Mouse (Mus musculus) midbrain, embryonic 13.5 days (tissue): ENCODE measurements around the gene Cdkal1. TPM values are rescaled to one million over a fixed set of nuclear protein-coding genes. Genes with fewer than 3 reads are reported as not detected.
A peak's percentile ranks its signal among the peaks of the same experiment; 100 is the strongest.

ENCODE experiments used
- ATAC-seq: fragments of 200-750 bp; cut with Nextera tagmentation; 2 replicates; pipeline ENCODE4 v1.8.0; 2017; ENCODE audit warnings: mild to moderate bottlenecking, moderate TSS enrichment, moderate library complexity
- H3K27ac ChIP-seq: fragments of 300-500 bp; sonication (generic); 2 replicates; pipeline ENCODE4 v1.5.1; 2015; ENCODE audit warnings: inconsistent platforms, mild to moderate bottlenecking, moderate library complexity
- H3K27me3 ChIP-seq: fragments of 300-500 bp; sonication (generic); 2 replicates; pipeline ENCODE4 v1.6.1; 2015; ENCODE audit warnings: mild to moderate bottlenecking, inconsistent platforms
- H3K36me3 ChIP-seq: fragments of 300-500 bp; sonication (generic); 2 replicates; pipeline ENCODE4 v1.6.1; 2015; ENCODE audit warnings: mild to moderate bottlenecking, inconsistent platforms
- H3K4me1 ChIP-seq: fragments of 300-500 bp; sonication (generic); replicated peaks from 2 replicates; pipeline ENCODE4 v1.6.1; 2015; ENCODE audit warnings: inconsistent platforms
- H3K4me2 ChIP-seq: fragments of 300-500 bp; sonication (generic); replicated peaks from 2 replicates; pipeline ENCODE4 v1.6.1; 2015; ENCODE audit warnings: moderate library complexity, mild to moderate bottlenecking, inconsistent platforms
- H3K4me3 ChIP-seq: fragments of 300-500 bp; sonication (generic); replicated peaks from 2 replicates; pipeline ENCODE4 v1.5.1; 2015; ENCODE audit warnings: mild to moderate bottlenecking, inconsistent platforms
- H3K9ac ChIP-seq: fragments of 300-500 bp; sonication (generic); replicated peaks from 2 replicates; pipeline ENCODE4 v1.6.1; 2015; ENCODE audit warnings: mild to moderate bottlenecking, inconsistent platforms
- H3K9me3 ChIP-seq: fragments of 300-500 bp; sonication (generic); 2 replicates; pipeline ENCODE4 v1.6.1; 2016; ENCODE audit warnings: mild to moderate bottlenecking, inconsistent platforms
- WGBS: fragments of 180-500 bp; shearing (Covaris S2); methylation state at CpG from one replicate; pipeline ENCODE4 v1.1.7; 2015; 5-methylcytosine and 5-hydroxymethylcytosine counted together
- polyA plus RNA-seq: library from polyadenylated mRNA; unstranded; fragments of >200 nt; fragmentation: Nextera tagmentation; extraction: Ambion mirVana; gene quantifications from 2 replicates; pipeline ENCODE4 v1.2.1, GENCODE M21; 2015

The Cdkal1 gene
- polyA plus RNA-seq, 1 experiment from 2014 or later: 21.8 TPM

DNA sequence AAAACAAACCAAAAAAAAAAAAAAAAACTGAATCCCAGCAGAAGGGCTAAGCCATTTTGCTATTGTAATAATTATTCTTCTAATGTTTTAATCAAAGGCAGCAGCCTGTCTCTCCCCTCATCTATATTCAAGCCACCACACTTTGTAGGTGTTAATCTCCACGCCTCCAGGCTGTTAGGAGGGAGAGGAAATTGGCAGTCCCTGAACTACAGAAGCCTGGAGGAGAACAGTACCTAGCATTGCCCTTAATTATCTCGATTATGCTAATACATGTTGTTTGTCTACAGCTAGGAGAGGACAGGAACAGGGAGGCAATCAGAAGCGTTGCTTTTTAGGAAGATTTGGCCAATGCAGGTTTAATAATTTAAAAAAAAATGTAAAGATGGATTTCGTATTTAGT is 659.8 kb downstream of the Cdkal1 start:
- 32% methylated on average over 4 of the region's 4 CpGs for WGBS
- no peak overlapping the region for H3K9ac ChIP-seq
- no peaks in the 10 kb centered on the region for H3K27me3 ChIP-seq
- H3K27ac ChIP-seq: peak overlapping the region; percentile 86
- peaks cover 38% of the 10 kb centered on the region for H3K4me1 ChIP-seq
- peak; percentile 79 for ATAC-seq
- no peaks in the 10 kb centered on the region for H3K9me3 ChIP-seq
- H3K4me3 ChIP-seq: no peak overlapping the region
- H3K36me3 ChIP-seq: no peaks in the 10 kb centered on the region
- H3K4me2 ChIP-seq: no peak overlapping the region

GRCm38 (mm10) chr13:29194946-29195345 is 660.5 kb downstream of the Cdkal1 start:
- H3K27ac ChIP-seq: peak overlapping the region; percentile 86
- peak; percentile 44; the same call in 1 of the 2 replicates for ATAC-seq
- H3K4me2 ChIP-seq: peak overlapping the region; percentile 22
- 44% methylated on average over 4 of the region's 4 CpGs for WGBS
- no peak overlapping the region for H3K9ac ChIP-seq
- H3K4me3 ChIP-seq: 0 out of 2 replicates have a peak overlapping the region, but pooled peaks have one; percentile 1
- H3K36me3 ChIP-seq: no peaks in the 10 kb centered on the region
- H3K4me1 ChIP-seq: peaks cover 35% of the 10 kb centered on the region
- no peaks in the 10 kb centered on the region for H3K27me3 ChIP-seq
- no peaks in the 10 kb centered on the region for H3K9me3 ChIP-seq

GRCm38 (mm10) chr13:29192697-29193096 is 662.8 kb downstream of the Cdkal1 start:
- H3K9me3 ChIP-seq: no peaks in the 10 kb centered on the region
- H3K27ac ChIP-seq: no peak overlapping the region
- 93% methylated on average over 3 of the region's 3 CpGs for WGBS
- no peak overlapping the region for H3K9ac ChIP-seq
- H3K36me3 ChIP-seq: no peaks in the 10 kb centered on the region
- no peak overlapping the region for H3K4me3 ChIP-seq
- H3K27me3 ChIP-seq: no peaks in the 10 kb centered on the region
- ATAC-seq: no peak
- H3K4me2 ChIP-seq: no peak overlapping the region
- peaks cover 35% of the 10 kb centered on the region for H3K4me1 ChIP-seq

DNA sequence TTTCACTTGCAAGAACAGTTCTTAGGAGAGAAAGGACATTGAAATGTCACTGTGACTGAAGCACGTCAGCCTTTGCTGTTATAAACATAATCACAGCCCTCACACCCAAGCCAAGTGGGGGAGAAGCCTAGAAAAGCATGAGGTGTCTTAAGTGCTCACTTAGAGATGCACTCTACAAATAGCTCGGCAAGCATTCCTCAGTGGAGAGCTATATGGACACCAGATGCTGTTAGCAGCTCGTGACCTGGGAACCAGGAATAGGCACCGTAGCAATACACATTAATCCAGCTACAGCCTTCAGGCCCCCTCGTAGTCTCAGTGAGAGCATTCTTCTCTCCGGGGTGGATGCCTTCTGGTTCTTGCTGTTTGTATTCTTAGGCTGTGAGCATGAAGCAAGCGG is 664.9 kb downstream of the Cdkal1 start:
- Histone ChIP-seq H3K9ac (no peak overlapping the region), H3K27me3 (no peaks in the 10 kb centered on the region), H3K4me3 (no peak overlapping the region), H3K27ac (no peak overlapping the region), H3K36me3 (no peaks in the 10 kb centered on the region), H3K9me3 (no peaks in the 10 kb centered on the region), H3K4me2 (no peak overlapping the region), H3K4me1 (peaks cover 18% of the 10 kb centered on the region)
- WGBS: 85% methylated on average over 7 of the region's 7 CpGs
- ATAC-seq: no peak

- Histone ChIP-seq H3K27ac (no peak overlapping the region), H3K9me3 (no peaks in the 10 kb centered on the region), H3K36me3 (no peaks in the 10 kb centered on the region), H3K9ac (no peak overlapping the region), H3K4me2 (no peak overlapping the region), H3K4me3 (no peak overlapping the region), H3K4me1 (no peaks in the 10 kb centered on the region), H3K27me3 (no peaks in the 10 kb centered on the region)
- no peak for ATAC-seq
- 99% methylated on average over 5 of the region's 5 CpGs for WGBS
Measured at GRCm38 (mm10) chr13:29186748-29187147, 668.7 kb downstream of the Cdkal1 start.

DNA sequence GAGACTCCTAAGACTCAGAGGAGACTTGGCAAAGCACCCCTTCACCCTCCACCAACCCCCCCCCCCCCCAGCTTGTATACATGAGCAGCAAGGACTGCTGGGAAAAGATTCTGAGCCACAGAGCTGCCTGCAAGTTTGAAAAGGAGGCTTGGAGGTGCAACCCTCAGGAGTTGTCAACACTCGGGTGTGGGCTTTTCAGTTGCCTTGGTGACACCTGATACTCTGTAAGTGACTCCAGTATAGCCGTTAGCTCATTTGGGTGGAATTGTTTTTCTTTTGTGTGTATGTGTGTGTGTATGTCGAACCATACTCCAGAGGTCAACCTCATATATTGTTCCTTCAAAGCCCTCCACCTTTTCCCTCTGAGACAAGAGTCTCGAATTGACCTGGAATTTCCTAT is 669.9 kb downstream of the Cdkal1 start:
- no peak for ATAC-seq
- H3K27me3 ChIP-seq: no peaks in the 10 kb centered on the region
- no peak overlapping the region for H3K9ac ChIP-seq
- no peaks in the 10 kb centered on the region for H3K36me3 ChIP-seq
- 77% methylated on average over 4 of the region's 4 CpGs for WGBS
- H3K4me2 ChIP-seq: no peak overlapping the region
- H3K4me3 ChIP-seq: no peak overlapping the region
- H3K4me1 ChIP-seq: no peaks in the 10 kb centered on the region
- H3K27ac ChIP-seq: no peak overlapping the region
- no peaks in the 10 kb centered on the region for H3K9me3 ChIP-seq

GRCm38 (mm10) chr13:29184545-29184944 is 670.9 kb downstream of the Cdkal1 start:
- H3K4me3 ChIP-seq: no peak overlapping the region
- H3K4me1 ChIP-seq: no peaks in the 10 kb centered on the region
- no peak overlapping the region for H3K27ac ChIP-seq
- no peaks in the 10 kb centered on the region for H3K36me3 ChIP-seq
- 81% methylated on average over 2 of the region's 2 CpGs for WGBS
- no peak for ATAC-seq
- H3K9ac ChIP-seq: no peak overlapping the region
- H3K9me3 ChIP-seq: no peaks in the 10 kb centered on the region
- H3K4me2 ChIP-seq: no peak overlapping the region
- no peaks in the 10 kb centered on the region for H3K27me3 ChIP-seq

DNA sequence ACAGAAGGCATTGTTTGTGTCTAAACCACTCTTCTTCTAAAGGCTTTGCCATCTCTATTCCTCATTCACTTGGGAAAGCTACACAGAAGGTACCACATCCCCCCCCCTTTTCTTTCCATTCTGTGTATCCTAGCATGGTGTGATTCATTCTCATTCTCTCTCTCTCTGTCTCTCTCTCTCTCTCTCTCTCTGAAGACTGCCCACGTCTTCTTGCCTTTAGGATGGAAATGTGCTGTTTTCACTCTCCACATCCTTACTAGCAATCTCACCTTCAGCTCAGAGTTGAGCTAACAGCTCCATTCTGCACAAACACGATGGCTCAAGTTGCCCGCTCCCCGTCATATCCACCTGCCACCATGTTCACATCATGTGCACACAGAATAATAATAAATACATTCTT is 675.6 kb downstream of the Cdkal1 start:
- no peak overlapping the region for H3K4me3 ChIP-seq
- H3K4me2 ChIP-seq: no peak overlapping the region
- no peak for ATAC-seq
- WGBS: 91% methylated on average over 4 of the region's 4 CpGs
- no peaks in the 10 kb centered on the region for H3K9me3 ChIP-seq
- H3K27ac ChIP-seq: no peak overlapping the region
- peaks cover 9% of the 10 kb centered on the region; the same call in 1 of the 2 replicates for H3K4me1 ChIP-seq
- no peaks in the 10 kb centered on the region for H3K27me3 ChIP-seq
- no peak overlapping the region for H3K9ac ChIP-seq
- no peaks in the 10 kb centered on the region for H3K36me3 ChIP-seq

DNA sequence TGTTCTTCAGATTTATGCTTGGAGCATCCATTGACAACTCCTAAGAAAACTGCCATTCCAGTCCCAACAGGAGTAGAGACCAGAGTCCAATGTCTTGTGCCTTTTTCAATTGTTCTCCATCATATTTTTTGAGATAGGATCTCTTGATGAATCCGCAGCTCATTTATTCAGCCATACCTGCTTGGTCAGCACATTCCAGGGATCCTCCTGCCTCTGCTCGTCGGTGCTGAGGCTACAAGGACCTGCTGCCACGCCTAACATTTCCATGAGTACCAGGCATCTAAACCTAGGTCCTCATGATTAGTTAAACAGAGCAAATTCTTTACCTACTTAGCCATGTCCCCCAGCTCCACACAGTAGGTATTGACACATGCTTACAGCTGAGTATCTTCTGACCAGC is 676.2 kb downstream of the Cdkal1 start:
- Histone ChIP-seq H3K36me3 (no peaks in the 10 kb centered on the region), H3K4me2 (no peak overlapping the region), H3K27ac (no peak overlapping the region), H3K4me3 (no peak overlapping the region), H3K27me3 (no peaks in the 10 kb centered on the region), H3K4me1 (peaks cover 9% of the 10 kb centered on the region; the same call in 1 of the 2 replicates), H3K9ac (no peak overlapping the region), H3K9me3 (no peaks in the 10 kb centered on the region)
- no peak for ATAC-seq
- WGBS: 91% methylated on average over 4 of the region's 4 CpGs

DNA sequence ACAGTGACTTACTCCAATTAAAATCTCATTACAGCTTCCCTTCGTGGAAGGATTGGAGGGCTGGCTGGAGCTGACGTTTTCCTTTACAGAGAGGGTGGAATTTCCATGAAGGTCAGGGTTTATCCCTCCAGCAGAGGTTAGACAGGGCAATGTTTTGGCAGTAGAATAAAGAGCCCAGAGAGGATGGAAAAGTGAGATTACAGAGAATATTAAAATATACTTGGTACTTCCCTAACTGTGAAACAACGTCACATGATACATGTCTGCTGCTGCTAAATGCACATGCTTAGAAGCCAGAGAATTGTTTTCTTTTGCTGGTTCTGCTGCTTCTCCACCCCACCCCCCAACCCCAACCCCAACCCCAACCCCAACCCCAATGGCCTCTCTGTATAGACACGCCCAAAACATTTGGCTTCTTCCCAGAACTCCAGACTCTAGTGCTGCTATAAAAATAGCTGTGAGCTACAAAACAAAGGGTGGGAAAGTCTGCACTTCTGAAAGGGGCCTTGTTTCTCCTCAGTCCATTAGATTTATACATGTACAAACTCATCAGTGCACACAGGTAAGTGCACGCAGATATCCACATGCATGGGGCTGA is 677.5 kb downstream of the Cdkal1 start:
- Histone ChIP-seq H3K27ac (0 out of 2 replicates have a peak overlapping the region, but pooled peaks have one; percentile 2), H3K27me3 (no peaks in the 10 kb centered on the region), H3K9ac (no peak overlapping the region), H3K36me3 (no peaks in the 10 kb centered on the region), H3K9me3 (no peaks in the 10 kb centered on the region), H3K4me3 (no peak overlapping the region), H3K4me1 (peaks cover 9% of the 10 kb centered on the region; the same call in 1 of the 2 replicates), H3K4me2 (no peak overlapping the region)
- WGBS: 56% methylated on average over 5 of the region's 5 CpGs
- ATAC-seq: no peak

- H3K9ac ChIP-seq: no peak overlapping the region
- no peak overlapping the region for H3K4me2 ChIP-seq
- ATAC-seq: no peak
- no peaks in the 10 kb centered on the region for H3K9me3 ChIP-seq
- 63% methylated on average over 1 of the region's 1 CpGs for WGBS
- H3K4me3 ChIP-seq: no peak overlapping the region
- no peak overlapping the region for H3K27ac ChIP-seq
- no peaks in the 10 kb centered on the region for H3K27me3 ChIP-seq
- H3K4me1 ChIP-seq: peaks cover 9% of the 10 kb centered on the region; the same call in 1 of the 2 replicates
- H3K36me3 ChIP-seq: no peaks in the 10 kb centered on the region
Measured at GRCm38 (mm10) chr13:29169356-29169755, 686.1 kb downstream of the Cdkal1 start.

DNA sequence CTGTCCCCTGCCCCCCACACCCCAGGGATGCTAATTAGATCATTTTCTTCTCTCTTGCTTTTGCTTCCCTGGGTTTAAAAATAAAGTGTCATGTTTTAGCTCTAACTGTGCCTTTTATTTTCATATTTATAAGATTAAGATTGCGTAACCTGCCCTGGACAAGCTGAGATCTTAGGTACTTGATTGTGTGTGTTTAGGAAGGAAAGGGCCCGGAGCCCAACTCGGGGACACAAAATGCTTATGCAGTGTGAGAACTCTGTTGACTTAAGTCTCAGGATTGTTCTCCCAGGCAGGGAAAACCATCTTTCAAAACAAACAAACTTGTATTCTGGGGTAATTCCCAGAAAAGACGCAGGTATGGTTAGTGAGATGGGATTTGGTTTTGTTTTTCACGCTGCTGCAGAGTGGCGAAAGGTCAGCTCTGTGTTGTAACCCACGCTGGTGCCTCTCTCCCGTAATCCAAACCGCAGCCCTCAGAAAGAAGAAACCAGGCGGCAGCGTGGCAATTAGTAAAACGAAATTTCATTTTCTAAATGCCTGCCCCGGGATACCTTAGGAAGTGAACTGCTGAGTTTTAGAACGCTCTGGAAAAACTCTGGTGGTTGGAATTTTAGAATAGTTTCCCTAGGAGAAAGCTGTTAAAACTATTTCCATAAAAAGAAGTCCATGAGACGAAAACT is 690.5 kb downstream of the Cdkal1 start:
- Histone ChIP-seq H3K36me3 (no peaks in the 10 kb centered on the region), H3K27ac (no peak overlapping the region), H3K9ac (no peak overlapping the region), H3K4me3 (no peak overlapping the region), H3K9me3 (no peaks in the 10 kb centered on the region), H3K27me3 (no peaks in the 10 kb centered on the region), H3K4me2 (no peak overlapping the region), H3K4me1 (peaks cover 11% of the 10 kb centered on the region; the same call in 1 of the 2 replicates)
- no peak for ATAC-seq
- WGBS: 54% methylated on average over 15 of the region's 15 CpGs
